Mouse (Mus musculus): Measurements from ENCODE around the gene Anks1b. TPM values are rescaled to one million over a fixed set of nuclear protein-coding genes. Genes with fewer than 3 reads are reported as not detected.

The Anks1b gene
- polyA plus RNA-seq, 1 experiment from 2014 or later: 9.7 TPM

DNA sequence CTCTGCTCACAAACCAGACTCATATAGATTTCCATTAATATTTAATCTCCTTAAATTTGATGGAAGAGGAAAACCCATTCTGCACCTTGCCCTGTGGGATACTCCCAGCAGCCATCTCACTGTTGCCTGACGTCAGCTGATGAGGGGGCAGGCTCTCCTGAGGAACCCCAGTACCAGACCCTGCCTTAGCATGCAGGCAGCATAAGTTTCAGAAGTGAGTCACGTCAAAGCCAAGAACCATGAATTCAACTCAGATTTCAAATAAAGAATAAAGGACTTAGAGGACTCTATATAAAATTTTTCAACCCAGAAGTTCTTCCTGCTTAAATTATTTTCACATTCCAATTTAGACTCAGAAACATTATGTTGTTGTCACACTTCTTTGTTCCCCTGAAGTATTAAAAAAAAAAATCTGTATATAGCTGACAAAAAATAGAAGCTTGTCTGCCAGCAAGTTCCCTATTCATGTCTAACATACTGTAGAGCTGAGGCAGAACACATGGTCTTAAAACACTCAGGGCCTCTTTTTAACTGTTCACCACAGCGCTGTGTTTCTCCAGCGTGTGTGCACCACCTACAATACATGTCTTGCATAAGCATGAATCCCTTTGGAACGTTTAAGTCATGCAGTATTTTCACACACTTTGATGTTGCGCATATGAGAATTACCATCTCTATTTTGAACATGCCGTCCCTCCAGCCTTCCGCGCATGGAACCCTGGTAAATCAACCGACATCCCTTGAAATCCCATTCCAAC is 806.6 kb downstream of the Anks1b start:
- H3K27me3 ChIP-seq (ENCODE audit: control insufficient read depth, insufficient read depth, low read length): no peaks in the 10 kb centered on the region
- H3K9ac ChIP-seq (ENCODE audit: low read length): no peak overlapping the region
- H3K9me3 ChIP-seq (ENCODE audit: control insufficient read depth, low read length): no peaks in the 10 kb centered on the region
- 86% methylated on average over 10 of the region's 10 CpGs for WGBS
- no peaks in the 10 kb centered on the region for H3K4me1 ChIP-seq (ENCODE audit: control insufficient read depth, insufficient read depth, low read length)
- no peak overlapping the region for H3K27ac ChIP-seq (ENCODE audit: low read depth, low read length)
- DNase-seq (ENCODE audit: low spot score): no peak
- no peak overlapping the region for H3K4me2 ChIP-seq (ENCODE audit: low read depth)
- ATAC-seq (ENCODE audit: insufficient read depth, low FRiP score, low TSS enrichment): no peak
- no peaks in the 10 kb centered on the region for H3K36me3 ChIP-seq (ENCODE audit: control insufficient read depth, insufficient read depth, low read length)
- no peak overlapping the region for H3K4me3 ChIP-seq (ENCODE audit: low read depth, low read length)

DNA sequence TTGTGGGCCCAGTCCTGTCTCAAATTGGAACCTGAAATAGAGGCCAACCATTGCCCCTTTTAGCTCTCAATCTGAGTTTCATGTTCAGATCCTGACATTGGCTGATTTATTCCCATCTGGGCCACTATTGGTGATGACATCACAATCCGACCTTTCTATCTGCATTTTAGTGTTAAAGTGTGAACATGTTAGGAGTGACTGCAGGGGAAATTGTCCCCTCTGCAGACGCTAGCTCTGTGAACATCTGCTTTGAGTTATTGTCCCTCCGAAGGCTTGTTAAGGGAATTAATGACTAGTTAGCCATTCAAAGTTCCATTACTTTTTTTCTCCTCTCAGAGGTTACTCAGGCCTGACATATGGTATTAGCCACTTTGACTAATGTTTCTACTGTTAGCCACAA is 810.5 kb downstream of the Anks1b start:
- Histone ChIP-seq H3K9ac (ENCODE audit: low read length) (no peak overlapping the region), H3K4me3 (ENCODE audit: low read depth, low read length) (no peak overlapping the region), H3K27ac (ENCODE audit: low read depth, low read length) (no peak overlapping the region), H3K36me3 (ENCODE audit: control insufficient read depth, insufficient read depth, low read length) (no peaks in the 10 kb centered on the region), H3K9me3 (ENCODE audit: control insufficient read depth, low read length) (no peaks in the 10 kb centered on the region), H3K27me3 (ENCODE audit: control insufficient read depth, insufficient read depth, low read length) (no peaks in the 10 kb centered on the region), H3K4me2 (ENCODE audit: low read depth) (no peak overlapping the region), H3K4me1 (ENCODE audit: control insufficient read depth, insufficient read depth, low read length) (no peaks in the 10 kb centered on the region)
- DNase-seq (ENCODE audit: low spot score) (no peak), ATAC-seq (ENCODE audit: insufficient read depth, low FRiP score, low TSS enrichment) (no peak)
- 26% methylated on average over 3 of the region's 3 CpGs for WGBS

DNA sequence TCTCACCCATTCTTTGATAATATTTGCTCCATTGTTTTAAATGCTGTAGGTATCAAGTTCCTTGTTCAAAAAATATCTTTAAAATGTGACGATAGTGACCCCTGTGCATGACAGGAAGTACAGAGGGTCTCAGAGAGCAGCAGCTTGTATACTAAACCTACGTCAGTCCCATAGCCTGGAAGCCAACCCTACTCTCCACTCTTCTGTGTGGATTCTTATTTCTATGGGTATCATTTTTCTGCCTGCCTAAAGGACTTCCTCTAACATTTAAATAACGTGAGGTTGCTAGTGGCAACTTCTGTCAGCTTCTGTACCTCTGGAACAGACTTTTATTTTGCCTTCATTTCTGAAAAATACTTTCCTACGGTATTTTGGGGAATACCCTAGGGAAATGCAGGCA is 812.1 kb downstream of the Anks1b start:
- Histone ChIP-seq H3K27ac (ENCODE audit: low read depth, low read length) (no peak overlapping the region), H3K27me3 (ENCODE audit: control insufficient read depth, insufficient read depth, low read length) (no peaks in the 10 kb centered on the region), H3K9me3 (ENCODE audit: control insufficient read depth, low read length) (no peaks in the 10 kb centered on the region), H3K9ac (ENCODE audit: low read length) (no peak overlapping the region), H3K4me1 (ENCODE audit: control insufficient read depth, insufficient read depth, low read length) (no peaks in the 10 kb centered on the region), H3K4me3 (ENCODE audit: low read depth, low read length) (no peak overlapping the region), H3K4me2 (ENCODE audit: low read depth) (no peak overlapping the region), H3K36me3 (ENCODE audit: control insufficient read depth, insufficient read depth, low read length) (no peaks in the 10 kb centered on the region)
- DNase-seq (ENCODE audit: low spot score) (no peak), ATAC-seq (ENCODE audit: insufficient read depth, low FRiP score, low TSS enrichment) (no peak)
- 78% methylated on average over 4 of the region's 4 CpGs for WGBS

DNA sequence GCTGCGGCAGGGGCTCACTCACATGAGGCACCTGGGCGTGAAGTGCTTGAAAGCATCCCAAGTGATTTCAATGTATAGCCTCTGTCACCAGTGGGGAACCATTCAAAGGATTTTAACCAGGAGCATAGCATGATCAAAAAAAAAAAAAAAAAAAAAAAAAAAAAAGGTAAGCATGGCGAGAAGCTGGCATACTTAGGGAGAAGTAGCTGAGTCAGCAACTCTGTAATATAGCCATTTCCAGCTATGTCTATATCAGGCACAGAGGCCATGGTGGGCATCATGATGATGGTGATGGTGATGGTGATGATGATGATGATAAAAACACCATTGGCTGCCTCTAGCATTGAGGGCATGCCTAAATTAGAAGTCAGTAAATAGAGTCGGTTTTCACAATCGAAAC is 814.8 kb downstream of the Anks1b start:
- Histone ChIP-seq H3K9ac (ENCODE audit: low read length) (no peak overlapping the region), H3K4me2 (ENCODE audit: low read depth) (no peak overlapping the region), H3K36me3 (ENCODE audit: control insufficient read depth, insufficient read depth, low read length) (no peaks in the 10 kb centered on the region), H3K9me3 (ENCODE audit: control insufficient read depth, low read length) (no peaks in the 10 kb centered on the region), H3K27me3 (ENCODE audit: control insufficient read depth, insufficient read depth, low read length) (no peaks in the 10 kb centered on the region), H3K4me3 (ENCODE audit: low read depth, low read length) (no peak overlapping the region), H3K4me1 (ENCODE audit: control insufficient read depth, insufficient read depth, low read length) (no peaks in the 10 kb centered on the region), H3K27ac (ENCODE audit: low read depth, low read length) (no peak overlapping the region)
- 91% methylated on average over 5 of the region's 5 CpGs for WGBS
- no peak for DNase-seq (ENCODE audit: low spot score)
- ATAC-seq (ENCODE audit: insufficient read depth, low FRiP score, low TSS enrichment): no peak

DNA sequence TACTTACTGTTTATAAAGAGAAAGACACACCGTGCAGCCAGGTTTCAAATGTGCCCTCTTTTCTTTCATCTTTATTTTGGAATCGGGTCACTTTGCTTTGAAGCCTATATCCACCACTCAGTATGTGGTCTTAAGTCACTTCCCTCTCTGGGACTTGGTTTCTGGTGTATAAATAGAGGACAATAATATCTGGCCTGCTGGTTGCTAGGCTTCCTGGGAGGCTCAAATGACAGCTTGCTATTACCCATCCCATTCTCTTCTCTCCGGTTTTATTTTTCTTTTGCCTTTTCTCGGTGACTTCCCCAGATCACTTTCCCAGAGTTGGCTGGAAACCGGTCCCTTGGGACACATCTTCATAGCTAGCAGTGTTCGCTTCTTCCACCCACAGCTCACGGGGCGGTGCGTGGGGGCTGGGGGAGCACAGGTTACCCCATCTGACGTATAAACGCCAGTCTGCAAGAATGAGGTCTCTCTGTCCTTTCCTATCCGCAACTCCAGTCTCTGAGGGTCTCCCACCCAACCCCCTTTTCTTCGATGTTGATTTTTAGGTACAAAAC is 815.5 kb downstream of the Anks1b start:
- ATAC-seq (ENCODE audit: insufficient read depth, low FRiP score, low TSS enrichment) (no peak), DNase-seq (ENCODE audit: low spot score) (no peak)
- no peak overlapping the region for H3K27ac ChIP-seq (ENCODE audit: low read depth, low read length)
- H3K9me3 ChIP-seq (ENCODE audit: control insufficient read depth, low read length): no peaks in the 10 kb centered on the region
- H3K9ac ChIP-seq (ENCODE audit: low read length): no peak overlapping the region
- H3K4me1 ChIP-seq (ENCODE audit: control insufficient read depth, insufficient read depth, low read length): no peaks in the 10 kb centered on the region
- no peak overlapping the region for H3K4me2 ChIP-seq (ENCODE audit: low read depth)
- WGBS: 73% methylated on average over 13 of the region's 13 CpGs
- no peaks in the 10 kb centered on the region for H3K36me3 ChIP-seq (ENCODE audit: control insufficient read depth, insufficient read depth, low read length)
- no peaks in the 10 kb centered on the region for H3K27me3 ChIP-seq (ENCODE audit: control insufficient read depth, insufficient read depth, low read length)
- no peak overlapping the region for H3K4me3 ChIP-seq (ENCODE audit: low read depth, low read length)

DNA sequence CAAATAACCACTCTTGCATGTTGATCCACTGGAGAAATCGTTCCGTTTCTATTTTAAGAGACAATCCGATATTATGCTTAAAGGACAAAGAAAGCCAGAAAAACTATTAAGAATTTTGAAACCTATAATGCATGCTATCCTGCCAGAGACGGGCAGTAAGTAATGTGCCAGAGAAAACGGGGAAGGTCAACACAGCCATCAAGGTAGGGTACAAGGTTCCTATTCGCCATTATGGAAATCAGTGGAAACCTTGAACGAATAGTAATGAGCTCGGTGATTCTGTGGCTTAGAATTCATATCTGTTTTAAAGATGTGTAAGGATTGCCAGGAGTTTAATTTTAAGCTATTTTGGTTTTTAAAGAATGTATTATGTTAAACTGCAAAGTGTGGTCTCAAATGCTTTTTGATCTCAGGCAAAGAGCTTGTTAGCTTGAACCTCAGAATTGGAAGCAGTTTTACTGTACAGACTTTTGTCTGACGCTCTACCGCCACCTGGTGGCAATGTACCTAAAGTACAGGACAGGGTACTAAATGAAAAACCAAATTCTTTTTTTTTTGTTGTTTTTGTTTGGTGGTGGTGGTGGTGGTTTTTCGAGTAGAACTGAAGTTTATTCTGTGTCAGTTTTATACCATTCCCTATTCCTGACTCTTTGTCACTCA is 816.7 kb downstream of the Anks1b start:
- Histone ChIP-seq H3K9ac (ENCODE audit: low read length) (no peak overlapping the region), H3K4me2 (ENCODE audit: low read depth) (no peak overlapping the region), H3K9me3 (ENCODE audit: control insufficient read depth, low read length) (no peaks in the 10 kb centered on the region), H3K4me3 (ENCODE audit: low read depth, low read length) (no peak overlapping the region), H3K36me3 (ENCODE audit: control insufficient read depth, insufficient read depth, low read length) (no peaks in the 10 kb centered on the region), H3K4me1 (ENCODE audit: control insufficient read depth, insufficient read depth, low read length) (no peaks in the 10 kb centered on the region), H3K27me3 (ENCODE audit: control insufficient read depth, insufficient read depth, low read length) (no peaks in the 10 kb centered on the region), H3K27ac (ENCODE audit: low read depth, low read length) (no peak overlapping the region)
- 61% methylated on average over 11 of the region's 11 CpGs for WGBS
- ATAC-seq (ENCODE audit: insufficient read depth, low FRiP score, low TSS enrichment): peak; percentile 49; the same call in 1 of the 2 replicates
- peak; percentile 74 for DNase-seq (ENCODE audit: low spot score)

DNA sequence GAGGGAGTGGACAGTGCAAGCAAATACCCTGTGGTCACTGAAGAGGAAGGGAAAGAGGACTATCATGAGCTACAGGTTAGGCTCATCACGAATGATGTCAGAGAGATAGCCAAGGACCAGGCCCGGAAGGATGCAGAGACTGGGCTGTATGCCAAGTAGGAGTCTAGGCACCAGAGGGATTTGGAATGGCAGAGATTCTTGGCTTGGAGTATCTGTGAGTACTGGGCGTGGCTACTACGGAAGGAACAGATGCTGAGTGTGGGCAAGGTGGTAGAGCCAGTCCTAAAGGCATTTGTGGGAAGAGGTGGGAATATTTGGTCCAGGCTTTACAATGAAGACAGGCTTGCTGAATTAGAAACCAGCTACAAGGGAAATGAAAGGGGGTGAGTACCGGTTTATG is 823.4 kb downstream of the Anks1b start:
- DNase-seq (ENCODE audit: low spot score) (no peak), ATAC-seq (ENCODE audit: insufficient read depth, low FRiP score, low TSS enrichment) (no peak)
- 92% methylated on average over 5 of the region's 5 CpGs for WGBS
- no peaks in the 10 kb centered on the region for H3K9me3 ChIP-seq (ENCODE audit: control insufficient read depth, low read length)
- no peaks in the 10 kb centered on the region for H3K27me3 ChIP-seq (ENCODE audit: control insufficient read depth, insufficient read depth, low read length)
- H3K27ac ChIP-seq (ENCODE audit: low read depth, low read length): no peak overlapping the region
- no peak overlapping the region for H3K4me3 ChIP-seq (ENCODE audit: low read depth, low read length)
- H3K4me2 ChIP-seq (ENCODE audit: low read depth): no peak overlapping the region
- H3K9ac ChIP-seq (ENCODE audit: low read length): no peak overlapping the region
- H3K36me3 ChIP-seq (ENCODE audit: control insufficient read depth, insufficient read depth, low read length): no peaks in the 10 kb centered on the region
- H3K4me1 ChIP-seq (ENCODE audit: control insufficient read depth, insufficient read depth, low read length): no peaks in the 10 kb centered on the region

DNA sequence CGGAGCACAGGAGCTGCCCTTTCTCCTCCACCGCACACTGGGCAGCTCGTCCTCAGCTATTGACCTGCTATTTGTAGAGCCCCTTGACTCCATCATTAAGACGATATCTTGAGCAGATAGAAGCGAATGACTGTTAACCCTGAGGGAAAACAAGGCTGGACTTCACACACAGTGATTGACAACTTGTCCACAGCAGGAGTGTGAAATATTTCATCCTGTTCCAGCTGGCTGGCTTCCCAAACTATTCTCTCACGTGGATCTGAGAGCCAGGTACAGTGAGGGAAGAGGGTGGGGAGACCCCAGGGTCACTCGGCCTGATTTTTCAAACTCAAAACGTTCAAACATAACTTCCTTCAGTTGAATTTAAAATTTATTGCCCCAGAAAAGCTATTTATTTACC is 824.1 kb downstream of the Anks1b start:
- no peak overlapping the region; the same call in 1 of the 2 replicates for H3K9ac ChIP-seq (ENCODE audit: low read length)
- H3K4me2 ChIP-seq (ENCODE audit: low read depth): no peak overlapping the region
- H3K4me3 ChIP-seq (ENCODE audit: low read depth, low read length): no peak overlapping the region
- H3K27ac ChIP-seq (ENCODE audit: low read depth, low read length): no peak overlapping the region
- H3K4me1 ChIP-seq (ENCODE audit: control insufficient read depth, insufficient read depth, low read length): no peaks in the 10 kb centered on the region
- no peaks in the 10 kb centered on the region for H3K9me3 ChIP-seq (ENCODE audit: control insufficient read depth, low read length)
- WGBS: 57% methylated on average over 8 of the region's 8 CpGs
- DNase-seq (ENCODE audit: low spot score) (no peak), ATAC-seq (ENCODE audit: insufficient read depth, low FRiP score, low TSS enrichment) (no peak)
- no peaks in the 10 kb centered on the region for H3K27me3 ChIP-seq (ENCODE audit: control insufficient read depth, insufficient read depth, low read length)
- no peaks in the 10 kb centered on the region for H3K36me3 ChIP-seq (ENCODE audit: control insufficient read depth, insufficient read depth, low read length)

DNA sequence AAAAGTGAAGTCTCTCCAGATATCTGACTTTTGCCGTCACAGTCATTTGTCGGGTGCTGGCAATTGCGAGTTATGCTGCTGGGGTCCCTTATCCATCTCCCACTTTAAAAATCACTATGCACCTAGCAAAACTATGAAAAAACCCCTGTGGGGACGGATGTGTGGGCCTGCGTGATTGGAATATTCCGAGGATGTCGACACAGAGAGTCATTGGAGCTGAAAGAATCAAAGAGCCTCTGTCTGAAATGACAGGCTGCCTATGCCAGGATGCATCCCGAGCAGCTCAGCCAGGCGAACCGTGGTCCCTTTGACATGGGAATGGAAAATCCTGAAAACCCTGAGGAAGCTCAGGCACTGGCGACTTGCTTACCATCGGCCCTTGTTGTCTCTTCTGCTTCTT is 825.9 kb downstream of the Anks1b start:
- no peak overlapping the region for H3K4me3 ChIP-seq (ENCODE audit: low read depth, low read length)
- H3K27me3 ChIP-seq (ENCODE audit: control insufficient read depth, insufficient read depth, low read length): no peaks in the 10 kb centered on the region
- 84% methylated on average over 12 of the region's 12 CpGs for WGBS
- no peak for ATAC-seq (ENCODE audit: insufficient read depth, low FRiP score, low TSS enrichment)
- H3K9me3 ChIP-seq (ENCODE audit: control insufficient read depth, low read length): no peaks in the 10 kb centered on the region
- no peak for DNase-seq (ENCODE audit: low spot score)
- H3K9ac ChIP-seq (ENCODE audit: low read length): no peak overlapping the region
- no peak overlapping the region for H3K4me2 ChIP-seq (ENCODE audit: low read depth)
- H3K36me3 ChIP-seq (ENCODE audit: control insufficient read depth, insufficient read depth, low read length): no peaks in the 10 kb centered on the region
- H3K4me1 ChIP-seq (ENCODE audit: control insufficient read depth, insufficient read depth, low read length): no peaks in the 10 kb centered on the region
- H3K27ac ChIP-seq (ENCODE audit: low read depth, low read length): no peak overlapping the region

Measured in neural tube, embryonic 11.5 days (tissue).